In the genomic region with DNA sequence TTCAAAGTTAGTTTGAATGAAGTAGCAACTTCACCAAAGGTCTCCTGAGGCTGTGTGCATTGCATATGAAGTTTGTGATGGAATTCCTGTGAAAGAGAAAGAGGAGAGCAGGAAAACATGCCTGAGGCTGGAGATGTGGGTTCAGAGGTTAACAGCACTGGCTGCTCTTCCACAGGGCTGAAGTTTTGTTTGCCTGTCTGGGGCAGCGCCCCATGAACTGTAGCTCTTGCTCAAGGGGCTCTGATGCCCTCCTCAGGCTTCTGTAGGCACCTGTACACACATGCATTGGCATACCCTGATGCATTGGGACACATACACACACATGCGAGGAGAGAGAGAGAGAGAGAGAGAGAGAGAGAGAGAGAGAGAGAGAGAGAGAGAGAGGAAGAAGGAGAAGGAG, we compare ENCODE assay signal across 27 mouse cellular contexts. TPM values are rescaled to one million over a fixed set of nuclear protein-coding genes. Genes with fewer than 3 reads are reported as not detected.
DNase-seq lines count a peak whose midpoint lies in the region; ATAC-seq and TF ChIP-seq lines count a peak whose summit lies in the region.
"Had no signal": no experiment of that assay in that cellular context is flagged by ENCODE, and none has a peak within 500 bp of the region (broad histone marks: within the 10 kb centered on the region; RNA-seq: fewer than 3 reads in every experiment).

No protein-coding gene starts in this region.

- WGBS in liver, postnatal 0 days (ENCODE audit: insufficient replicate concordance): 55% methylated on average over 2 of the region's 2 CpGs
- WGBS in liver, embryonic 11.5 days: 63% methylated on average over 2 of the region's 2 CpGs

- peak; percentile 17 for DNase-seq in heart, adult 11 months
- no peak for DNase-seq in heart, postnatal 25 days (ENCODE audit: low spot score)
- DNase-seq in layer of hippocampus, adult 2 months (ENCODE audit: low spot score in 2 of 2): no peak
- DNase-seq in layer of hippocampus, adult 9-10 months (ENCODE audit: low spot score): no peak
- DNase-seq in liver, postnatal 0 days: no peak
- no peak for DNase-seq in liver, embryonic 11.5 days (ENCODE audit: low spot score)
- DNase-seq: adrenal gland, adult 2 months; adrenal gland, postnatal 14 days; cerebellum, adult 11 months; cerebellum, adult 2 months; cerebellum, adult 9-11 months; cerebellum, postnatal 25 days; gastrocnemius, postnatal 14 days; heart, adult 2 months; heart, postnatal 14 days had no signal

- no peak overlapping the region for H3K4me2 ChIP-seq in liver, postnatal 0 days (ENCODE audit: low read depth, low read length)
- H3K4me2 ChIP-seq in liver, embryonic 11.5 days: no peak overlapping the region
- H3K4me2 ChIP-seq: embryonic facial prominence, embryonic 12.5 days; embryonic facial prominence, embryonic 15.5 days; forebrain, embryonic 12.5 days; forebrain, embryonic 15.5 days; heart, embryonic 13.5 days; hindbrain, embryonic 12.5 days; hindbrain, embryonic 15.5 days had no signal

- H3K36me3 ChIP-seq in liver, postnatal 0 days (replicated peaks; ENCODE audit: insufficient read depth, low read length): no peaks in the 10 kb centered on the region
- no peaks in the 10 kb centered on the region for H3K36me3 ChIP-seq in liver, embryonic 11.5 days (ENCODE audit: control insufficient read depth, insufficient read depth, low read length)
- H3K36me3 ChIP-seq: embryonic facial prominence, embryonic 12.5 days; embryonic facial prominence, embryonic 15.5 days; forebrain, embryonic 12.5 days; forebrain, embryonic 15.5 days; heart, embryonic 10.5 days; heart, embryonic 13.5 days; hindbrain, embryonic 12.5 days; hindbrain, embryonic 15.5 days had no signal

- intact Hi-C loops in heart, postnatal 25 days (cut with DNase I): no loop called here

- H3K9ac ChIP-seq in liver, postnatal 0 days (replicated peaks): no peak overlapping the region
- no peak overlapping the region for H3K9ac ChIP-seq in liver, embryonic 11.5 days (ENCODE audit: low read depth, low read length)
- H3K9ac ChIP-seq: embryonic facial prominence, embryonic 12.5 days; embryonic facial prominence, embryonic 15.5 days; forebrain, embryonic 12.5 days; forebrain, embryonic 15.5 days; heart, embryonic 13.5 days; hindbrain, embryonic 12.5 days; hindbrain, embryonic 15.5 days had no signal

- peak; percentile 58; the same call in 1 of the 2 replicates for ATAC-seq in liver, postnatal 0 days
- no peak for ATAC-seq in liver, embryonic 11.5 days (replicated peaks; ENCODE audit: low FRiP score)
- ATAC-seq in granulocyte monocyte progenitor cell, adult 5-6 weeks (replicated peaks; ENCODE audit: poor library complexity, severe bottlenecking): peak; percentile 25; the same call in 1 of the 2 replicates
- ATAC-seq: CD4-positive, CD25-positive, alpha-beta regulatory T cell, adult 4 months had no signal

- no peaks in the 10 kb centered on the region for H3K9me3 ChIP-seq in liver, postnatal 0 days (ENCODE audit: low read length)
- no peaks in the 10 kb centered on the region for H3K9me3 ChIP-seq in liver, embryonic 11.5 days (ENCODE audit: control insufficient read depth, low read length)
- H3K9me3 ChIP-seq: embryonic facial prominence, embryonic 12.5 days; embryonic facial prominence, embryonic 15.5 days; forebrain, embryonic 12.5 days; forebrain, embryonic 15.5 days; heart, embryonic 10.5 days; heart, embryonic 13.5 days; hindbrain, embryonic 12.5 days; hindbrain, embryonic 15.5 days had no signal

- TF ChIP-seq CTCF in layer of hippocampus, adult 2 months (conservative IDR thresholded peaks at IDR 0.05): no peak
- peak; percentile 29; the same call in 1 of the 2 replicates for TF ChIP-seq CTCF in liver, postnatal 0 days (IDR thresholded peaks at IDR 0.05; ENCODE audit: low read depth)

- no peak for TF ChIP-seq EP300 in liver, postnatal 0 days (IDR thresholded peaks at IDR 0.05; ENCODE audit: low read depth)

- peak overlapping the region; percentile 32; the same call in 1 of the 2 replicates for H3K27ac ChIP-seq in layer of hippocampus, adult 2 months
- H3K27ac ChIP-seq in liver, postnatal 0 days (ENCODE audit: low read depth): 0 out of 2 replicates have a peak overlapping the region, but pooled peaks have one; percentile 8
- H3K27ac ChIP-seq in liver, embryonic 11.5 days (ENCODE audit: low read depth, low read length): no peak overlapping the region
- H3K27ac ChIP-seq: embryonic facial prominence, embryonic 12.5 days; embryonic facial prominence, embryonic 15.5 days; heart, adult 2 months; heart, embryonic 10.5 days; heart, embryonic 13.5 days; hindbrain, embryonic 12.5 days; hindbrain, embryonic 15.5 days had no signal

- no peak overlapping the region for H3K4me3 ChIP-seq in layer of hippocampus, adult 2 months
- no peak overlapping the region for H3K4me3 ChIP-seq in liver, postnatal 0 days (ENCODE audit: low read depth, low read length)
- no peak overlapping the region for H3K4me3 ChIP-seq in liver, embryonic 11.5 days (ENCODE audit: low read depth, low read length)
- H3K4me3 ChIP-seq: embryonic facial prominence, embryonic 12.5 days; embryonic facial prominence, embryonic 15.5 days; forebrain, embryonic 12.5 days; forebrain, embryonic 15.5 days; heart, adult 2 months; heart, embryonic 10.5 days; heart, embryonic 13.5 days; hindbrain, embryonic 12.5 days; hindbrain, embryonic 15.5 days had no signal

- H3K27me3 ChIP-seq in liver, postnatal 0 days (ENCODE audit: insufficient read depth, low read length): no peaks in the 10 kb centered on the region
- no peaks in the 10 kb centered on the region for H3K27me3 ChIP-seq in liver, embryonic 11.5 days (replicated peaks; ENCODE audit: control insufficient read depth, insufficient read depth, low read length)
- H3K27me3 ChIP-seq: embryonic facial prominence, embryonic 12.5 days; embryonic facial prominence, embryonic 15.5 days; forebrain, embryonic 12.5 days; forebrain, embryonic 15.5 days; heart, embryonic 13.5 days; hindbrain, embryonic 12.5 days; hindbrain, embryonic 15.5 days had no signal

- peaks cover 12% of the 10 kb centered on the region for H3K4me1 ChIP-seq in liver, postnatal 0 days (ENCODE audit: insufficient read depth)
- no peaks in the 10 kb centered on the region for H3K4me1 ChIP-seq in liver, embryonic 11.5 days (replicated peaks; ENCODE audit: control insufficient read depth, insufficient read depth, low read length)
- H3K4me1 ChIP-seq: embryonic facial prominence, embryonic 12.5 days; embryonic facial prominence, embryonic 15.5 days; hindbrain, embryonic 12.5 days; hindbrain, embryonic 15.5 days had no signal

RNA-seq across cellular contexts. Expression of gene Shroom3, which starts 32.7 kb away (rescaled TPM):
- 10 to 100 TPM; 32.7 to 33.9 TPM for total RNA-seq in heart, postnatal 25 days (2021)
- 1 to 10 TPM; 2.0 to 2.3 TPM for total RNA-seq in layer of hippocampus, adult 2 months (2021)
- polyA plus RNA-seq in liver, postnatal 0 days (2015; fragmentation: Nextera tagmentation; extraction: Ambion mirVana): 0.69 and 0.96 TPM in 2 replicates
- polyA plus RNA-seq in liver, embryonic 11.5 days (2014; fragmentation: Nextera tagmentation; extraction: Ambion mirVana): 2.8 and 3.5 TPM in 2 replicates
- not detected in 2 replicates for total RNA-seq in granulocyte monocyte progenitor cell, adult 5-6 weeks (2014; fragmentation: Nextera tagmentation)
- total RNA-seq in granulocyte monocyte progenitor cell, adult 5-6 weeks (2017): 0.09 TPM in 1 of 2 replicates, not detected in the other
- total RNA-seq: MEL had no signal
- polyA plus RNA-seq: CD4-positive, CD25-positive, alpha-beta regulatory T cell, adult 4 months had no signal

RNA-seq across cellular contexts. Expression of gene Ccdc158, which starts 40.8 kb away (rescaled TPM):
- total RNA-seq in heart, postnatal 25 days (2021): not detected
- under 1 TPM; 0.42 to 0.82 TPM for total RNA-seq in layer of hippocampus, adult 2 months (2021)
- polyA plus RNA-seq in liver, postnatal 0 days (2015; fragmentation: Nextera tagmentation; extraction: Ambion mirVana): 0.20 and 0.23 TPM in 2 replicates
- 0.47 and 0.62 TPM in 2 replicates for polyA plus RNA-seq in liver, embryonic 11.5 days (2014; fragmentation: Nextera tagmentation; extraction: Ambion mirVana)
- total RNA-seq in granulocyte monocyte progenitor cell, adult 5-6 weeks (2014; fragmentation: Nextera tagmentation): 0.58 and 3.1 TPM in 2 replicates
- 4.2 and 5.3 TPM in 2 replicates for total RNA-seq in granulocyte monocyte progenitor cell, adult 5-6 weeks (2017)
- total RNA-seq: heart, postnatal 14 days; MEL had no signal
- polyA plus RNA-seq: C2C12; CD4-positive, CD25-positive, alpha-beta regulatory T cell, adult 4 months; heart, adult 2 months had no signal

Comparison
In these comparisons a context has a peak if more than half of its experiments do, and no peak if none do; other contexts are left out.
1. RNA of gene Shroom3, which starts 32.7 kb away (total RNA-seq): 32.7 to 33.9 TPM in heart, postnatal 25 days; 2.0 to 2.3 TPM in layer of hippocampus, adult 2 months and 0.09 TPM in granulocyte monocyte progenitor cell, adult 5-6 weeks; every median in the first group is over 10 times any median in the second.